Mouse (Mus musculus): ENCODE measurements around the gene Plscr1. TPM values are rescaled to one million over a fixed set of nuclear protein-coding genes. Genes with fewer than 3 reads are reported as not detected.

Plscr1 gene
- polyA plus RNA-seq, 1 experiment from 2014 or later, result 23.1 TPM

- Histone ChIP-seq H3K4me1 (peaks cover 9% of the 10 kb centered on the region), H3K9me3 (replicated peaks) (no peaks in the 10 kb centered on the region), H3K27me3 (replicated peaks) (no peaks in the 10 kb centered on the region), H3K4me2 (peak overlapping the region; percentile 33), H3K36me3 (peaks cover 50% of the 10 kb centered on the region), H3K9ac (no peak overlapping the region), H3K4me3 (no peak overlapping the region), H3K27ac (no peak overlapping the region)
- ATAC-seq, result no peak
- 65% methylated on average over 4 of the region's 4 CpGs for WGBS (ENCODE audit: insufficient replicate concordance)
Observed at GRCm38 (mm10) chr9:92265719-92266118, 16.2 kb downstream of the Plscr1 start.

GRCm38 (mm10) chr9:92266558-92267171 lies 17.1 kb downstream of the Plscr1 start:
- Histone ChIP-seq H3K27ac (0 out of 2 replicates have a peak overlapping the region, but pooled peaks have one; percentile 14), H3K9ac (no peak overlapping the region), H3K36me3 (peaks cover 47% of the 10 kb centered on the region), H3K4me3 (no peak overlapping the region), H3K27me3 (replicated peaks) (no peaks in the 10 kb centered on the region), H3K4me2 (no peak overlapping the region), H3K9me3 (replicated peaks) (no peaks in the 10 kb centered on the region), H3K4me1 (peaks cover 9% of the 10 kb centered on the region)
- 71% methylated on average over 8 of the region's 8 CpGs for WGBS (ENCODE audit: insufficient replicate concordance)
- peak; percentile 28; the same call in 1 of the 2 replicates for ATAC-seq

DNA sequence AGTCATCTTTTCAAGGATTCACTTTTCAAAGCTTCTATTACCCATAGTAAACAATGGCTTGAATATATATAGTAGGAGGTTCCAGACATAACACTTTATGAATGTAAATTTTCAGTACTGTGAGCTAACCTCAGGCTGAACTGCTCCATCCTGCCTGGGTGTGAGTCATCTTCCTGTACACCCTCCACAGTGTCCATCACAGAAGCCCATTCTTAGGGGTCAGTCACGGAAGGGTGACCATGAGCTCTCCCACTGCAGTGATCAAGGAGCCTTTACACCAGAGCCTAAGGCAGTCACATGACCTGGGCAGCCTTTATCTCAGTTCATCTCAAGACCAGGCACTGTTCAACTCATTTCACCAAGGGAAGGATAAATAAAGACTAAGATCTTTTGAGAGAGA lies 18.2 kb downstream of the Plscr1 start:
- no peak overlapping the region for H3K4me3 ChIP-seq
- H3K27me3 ChIP-seq (replicated peaks), result no peaks in the 10 kb centered on the region
- H3K9ac ChIP-seq, result no peak overlapping the region
- 75% methylated on average over 1 of the region's 1 CpGs for WGBS (ENCODE audit: insufficient replicate concordance)
- H3K36me3 ChIP-seq, result peaks cover 44% of the 10 kb centered on the region
- no peak overlapping the region for H3K4me2 ChIP-seq
- H3K27ac ChIP-seq, result no peak overlapping the region
- peaks cover 9% of the 10 kb centered on the region for H3K4me1 ChIP-seq
- 0 out of 2 replicates have a peak, but pooled peaks have one; percentile 38 for ATAC-seq
- H3K9me3 ChIP-seq (replicated peaks), result no peaks in the 10 kb centered on the region

- Histone ChIP-seq H3K9me3 (replicated peaks) (no peaks in the 10 kb centered on the region), H3K4me1 (peaks cover 21% of the 10 kb centered on the region), H3K27me3 (replicated peaks) (no peaks in the 10 kb centered on the region), H3K4me2 (no peak overlapping the region), H3K9ac (no peak overlapping the region), H3K36me3 (peaks cover 47% of the 10 kb centered on the region), H3K4me3 (no peak overlapping the region), H3K27ac (no peak overlapping the region)
- ATAC-seq, result no peak
- WGBS (ENCODE audit: insufficient replicate concordance), result 67% methylated on average over 5 of the region's 5 CpGs
Observed at GRCm38 (mm10) chr9:92269829-92270404, 20.4 kb downstream of the Plscr1 start.

DNA sequence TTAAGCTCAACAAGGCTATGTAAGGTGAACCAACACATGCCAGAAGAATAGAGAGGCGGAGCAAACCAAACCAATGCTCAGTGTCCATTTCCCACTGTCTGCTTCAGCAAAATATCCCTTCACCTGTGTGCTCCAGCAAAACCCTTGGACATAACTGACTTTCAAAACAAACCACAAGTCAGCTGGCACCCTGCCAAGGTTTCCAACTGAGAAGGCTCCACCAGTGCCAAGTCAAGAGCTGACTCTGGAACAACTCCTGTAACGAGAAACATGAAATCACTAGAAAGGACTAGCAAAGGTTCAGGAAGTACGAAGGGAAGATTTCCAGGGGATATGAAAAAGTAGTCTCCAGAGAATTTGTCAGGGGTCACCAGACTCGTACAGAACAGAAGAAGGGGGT lies 21.4 kb downstream of the Plscr1 start:
- Histone ChIP-seq H3K36me3 (peaks cover 44% of the 10 kb centered on the region), H3K4me3 (no peak overlapping the region), H3K27me3 (replicated peaks) (no peaks in the 10 kb centered on the region), H3K4me1 (peaks cover 23% of the 10 kb centered on the region), H3K27ac (no peak overlapping the region), H3K4me2 (no peak overlapping the region), H3K9me3 (replicated peaks) (no peaks in the 10 kb centered on the region), H3K9ac (no peak overlapping the region)
- ATAC-seq, result no peak
- WGBS (ENCODE audit: insufficient replicate concordance), result 64% methylated on average over 4 of the region's 4 CpGs

- H3K4me2 ChIP-seq, result no peak overlapping the region
- peaks cover 26% of the 10 kb centered on the region for H3K4me1 ChIP-seq
- no peaks in the 10 kb centered on the region for H3K9me3 ChIP-seq (replicated peaks)
- no peak overlapping the region for H3K4me3 ChIP-seq
- H3K27ac ChIP-seq, result no peak overlapping the region
- H3K9ac ChIP-seq, result no peak overlapping the region
- H3K36me3 ChIP-seq, result peaks cover 39% of the 10 kb centered on the region
- ATAC-seq, result no peak
- H3K27me3 ChIP-seq (replicated peaks), result no peaks in the 10 kb centered on the region
- 76% methylated on average over 4 of the region's 4 CpGs for WGBS (ENCODE audit: insufficient replicate concordance)
Observed at GRCm38 (mm10) chr9:92272650-92273049, 23.1 kb downstream of the Plscr1 start.

GRCm38 (mm10) chr9:92273271-92273670 lies 23.7 kb downstream of the Plscr1 start:
- WGBS (ENCODE audit: insufficient replicate concordance), result 60% methylated on average over 2 of the region's 2 CpGs
- Histone ChIP-seq H3K27me3 (replicated peaks) (no peaks in the 10 kb centered on the region), H3K4me1 (peaks cover 26% of the 10 kb centered on the region), H3K4me2 (no peak overlapping the region), H3K27ac (no peak overlapping the region), H3K4me3 (no peak overlapping the region), H3K36me3 (peaks cover 33% of the 10 kb centered on the region), H3K9me3 (replicated peaks) (no peaks in the 10 kb centered on the region), H3K9ac (no peak overlapping the region)
- ATAC-seq, result no peak

DNA sequence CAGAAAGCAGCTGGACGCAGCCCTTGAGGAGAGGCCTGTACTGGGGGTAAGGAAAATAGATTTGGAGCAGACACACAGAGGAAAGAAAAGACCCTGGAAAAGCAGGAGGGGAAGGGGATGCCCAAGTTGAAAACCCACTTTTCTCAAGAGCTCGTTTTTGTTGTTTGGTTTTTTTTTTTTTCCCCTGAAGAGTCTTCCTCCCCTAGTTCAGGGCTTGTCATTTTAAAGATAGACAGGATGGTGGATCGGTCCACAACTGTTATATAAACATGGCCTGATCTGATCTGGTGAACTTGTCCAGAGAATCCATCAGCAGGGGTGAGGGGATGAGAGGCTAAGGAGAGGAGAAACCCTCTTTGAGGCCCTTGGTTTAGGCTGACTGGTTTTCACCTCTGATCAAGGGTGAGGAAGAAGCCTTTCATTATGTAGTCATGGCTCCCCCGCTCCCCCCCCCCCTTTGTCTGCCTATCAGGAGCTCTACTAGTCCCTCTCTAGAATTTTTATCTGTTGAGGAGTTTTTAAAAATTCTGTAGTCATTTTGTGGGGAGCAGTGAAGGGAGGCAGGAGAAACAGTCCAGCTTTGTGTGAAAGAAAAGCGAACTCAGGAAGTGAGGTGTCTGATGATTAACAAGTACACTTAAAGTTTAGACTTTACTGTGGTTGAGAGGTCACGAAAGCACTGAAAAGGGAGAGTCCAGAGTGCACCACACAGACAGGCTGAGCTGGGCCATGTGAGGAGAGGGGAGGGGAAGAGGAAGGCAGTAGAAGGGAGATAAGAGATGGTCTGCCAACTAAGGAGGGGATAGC lies 24.6 kb downstream of the Plscr1 start:
- peak; percentile 86 for ATAC-seq
- Histone ChIP-seq H3K27me3 (replicated peaks) (no peaks in the 10 kb centered on the region), H3K4me1 (peaks cover 26% of the 10 kb centered on the region), H3K4me3 (no peak overlapping the region), H3K4me2 (peak overlapping the region; percentile 27; the same call in 1 of the 2 replicates), H3K36me3 (peaks cover 24% of the 10 kb centered on the region), H3K9ac (no peak overlapping the region), H3K9me3 (replicated peaks) (no peaks in the 10 kb centered on the region), H3K27ac (peak overlapping the region; percentile 65)
- WGBS (ENCODE audit: insufficient replicate concordance), result 23% methylated on average over 6 of the region's 6 CpGs

GRCm38 (mm10) chr9:92275486-92276207 lies 26.1 kb downstream of the Plscr1 start, which contains the start of gene Plscr2:
Gene Plscr2, plus strand, starts transcription at chr9:92275602.
- Histone ChIP-seq H3K27me3 (replicated peaks) (no peaks in the 10 kb centered on the region), H3K9me3 (replicated peaks) (no peaks in the 10 kb centered on the region), H3K4me1 (peaks cover 26% of the 10 kb centered on the region), H3K9ac (no peak within 1 kb of the TSS), H3K4me2 (peak within 1 kb of the TSS; percentile 27; the same call in 1 of the 2 replicates), H3K27ac (peak within 1 kb of the TSS; percentile 65; the same call in 1 of the 2 replicates), H3K36me3 (peaks cover 11% of the 10 kb centered on the region; the same call in 1 of the 2 replicates), H3K4me3 (no peak within 1 kb of the TSS)
- 75% methylated on average over 9 of the region's 9 CpGs for WGBS (ENCODE audit: insufficient replicate concordance)
- no peak for ATAC-seq

- H3K4me2 ChIP-seq, result no peak overlapping the region
- peaks cover 26% of the 10 kb centered on the region for H3K4me1 ChIP-seq
- no peak overlapping the region for H3K27ac ChIP-seq
- WGBS (ENCODE audit: insufficient replicate concordance), result 48% methylated on average over 7 of the region's 7 CpGs
- no peaks in the 10 kb centered on the region for H3K9me3 ChIP-seq (replicated peaks)
- H3K36me3 ChIP-seq, result 0 out of 2 replicates have a peak, but pooled peaks cover 5% of the 10 kb centered on the region
- no peak for ATAC-seq
- H3K9ac ChIP-seq, result no peak overlapping the region
- no peak overlapping the region for H3K4me3 ChIP-seq
- no peaks in the 10 kb centered on the region for H3K27me3 ChIP-seq (replicated peaks)
Observed at GRCm38 (mm10) chr9:92276360-92276759, 26.8 kb downstream of the Plscr1 start.

GRCm38 (mm10) chr9:92280048-92280447 lies 30.5 kb downstream of the Plscr1 start:
- no peak overlapping the region for H3K9ac ChIP-seq
- no peak for ATAC-seq
- WGBS (ENCODE audit: insufficient replicate concordance), result 21% methylated on average over 1 of the region's 1 CpGs
- H3K27ac ChIP-seq, result no peak overlapping the region
- no peaks in the 10 kb centered on the region for H3K36me3 ChIP-seq
- no peak overlapping the region for H3K4me3 ChIP-seq
- no peaks in the 10 kb centered on the region for H3K27me3 ChIP-seq (replicated peaks)
- no peaks in the 10 kb centered on the region for H3K9me3 ChIP-seq (replicated peaks)
- peaks cover 12% of the 10 kb centered on the region for H3K4me1 ChIP-seq
- H3K4me2 ChIP-seq, result no peak overlapping the region
